Mouse (Mus musculus) brain, adult 2 months (tissue): ENCODE data around the gene Zfp143.
"Not testable (repeated sequence)": the region's sequence is repeated elsewhere in the genome, so short reads cannot be mapped to it uniquely, and the experiment has no call there.

Experiments used
- DNase-seq: peaks from one replicate; pipeline ENCODE4 v3.0.0; 2011; ENCODE audit warnings: low read depth, low spot score

Gene Zfp143

GRCm38 (mm10) chr7:110096332-110096731, 35.3 kb downstream of the Zfp143 start:
- DNase-seq, result no peak

GRCm38 (mm10) chr7:110097106-110097793, 36.2 kb downstream of the Zfp143 start:
- no peak for DNase-seq

GRCm38 (mm10) chr7:110100854-110101253, 39.8 kb downstream of the Zfp143 start:
- DNase-seq, result no peak

- DNase-seq, result no peak
These were observed 40.2 kb downstream of the Zfp143 start for GRCm38 (mm10) chr7:110101266-110101665.

GRCm38 (mm10) chr7:110105041-110105440, 44.0 kb downstream of the Zfp143 start:
- no peak for DNase-seq

GRCm38 (mm10) chr7:110106633-110107032, 45.6 kb downstream of the Zfp143 start:
- DNase-seq, result no peak

GRCm38 (mm10) chr7:110108524-110108923, 47.5 kb downstream of the Zfp143 start:
- DNase-seq, result not testable (repeated sequence)

- peak; percentile 77 for DNase-seq
These were observed 48.1 kb downstream of the Zfp143 start for GRCm38 (mm10) chr7:110108967-110109610.

- peak; percentile 43 for DNase-seq
These were observed 49.1 kb downstream of the Zfp143 start for GRCm38 (mm10) chr7:110110061-110110656.

- DNase-seq, result peak; percentile 19
These were observed 53.7 kb downstream of the Zfp143 start for GRCm38 (mm10) chr7:110114699-110115098.

GRCm38 (mm10) chr7:110116731-110117291, 55.8 kb downstream of the Zfp143 start:
- DNase-seq, result peak; percentile 59

GRCm38 (mm10) chr7:110118448-110118847, 57.4 kb downstream of the Zfp143 start:
- no peak for DNase-seq

GRCm38 (mm10) chr7:110120157-110120784, 59.3 kb downstream of the Zfp143 start:
- no peak for DNase-seq

- DNase-seq, result no peak
These were observed 60.1 kb downstream of the Zfp143 start for GRCm38 (mm10) chr7:110121162-110121515.

- DNase-seq, result peak; percentile 98
These were observed 60.7 kb downstream of the Zfp143 start, which contains the start of gene Wee1 for GRCm38 (mm10) chr7:110121516-110122288. Gene Wee1, plus strand, starts transcription at chr7:110122046.

GRCm38 (mm10) chr7:110122289-110122564, 61.2 kb downstream of the Zfp143 start:
- peak; percentile 69 for DNase-seq

- peak; percentile 75 for DNase-seq
These were observed 61.8 kb downstream of the Zfp143 start for GRCm38 (mm10) chr7:110122565-110123422.

GRCm38 (mm10) chr7:110123844-110124555, 63.0 kb downstream of the Zfp143 start:
- no peak for DNase-seq

- no peak for DNase-seq
These were observed 67.5 kb downstream of the Zfp143 start for GRCm38 (mm10) chr7:110128566-110128965.

GRCm38 (mm10) chr7:110132272-110132671, 71.3 kb downstream of the Zfp143 start:
- not testable (repeated sequence) for DNase-seq
